Mouse (Mus musculus): ENCODE measurements at regions not wholly inside any gene's neighbourhood (a gene's known extent, or its start where the extent isn't known, plus 50 kb on each side); places are given as distances from the start of the nearest gene placed in this dataset.

DNA sequence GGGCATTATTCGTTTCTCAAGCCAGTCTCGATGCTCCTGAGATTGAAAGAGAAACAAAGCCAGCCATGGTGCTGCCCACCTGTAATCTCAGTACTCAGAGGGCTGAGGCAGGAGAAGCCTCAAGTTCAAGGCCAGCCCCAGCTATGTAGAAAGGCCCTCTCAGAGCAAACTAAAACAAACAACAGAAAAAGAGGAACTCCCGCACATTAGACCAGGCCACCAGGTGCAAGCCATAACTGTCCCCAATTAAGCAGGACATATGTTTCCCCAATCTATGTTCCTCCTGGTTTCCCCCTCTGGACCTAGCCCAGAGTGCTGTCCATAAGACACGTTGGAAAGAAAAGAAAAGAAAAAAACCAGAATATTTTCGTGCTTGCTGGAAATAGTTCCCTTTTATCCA is 142.5 kb downstream of the Cdc5l start:
- peak; percentile 78 for DNase-seq (ENCODE audit: low read depth, low spot score)

DNA sequence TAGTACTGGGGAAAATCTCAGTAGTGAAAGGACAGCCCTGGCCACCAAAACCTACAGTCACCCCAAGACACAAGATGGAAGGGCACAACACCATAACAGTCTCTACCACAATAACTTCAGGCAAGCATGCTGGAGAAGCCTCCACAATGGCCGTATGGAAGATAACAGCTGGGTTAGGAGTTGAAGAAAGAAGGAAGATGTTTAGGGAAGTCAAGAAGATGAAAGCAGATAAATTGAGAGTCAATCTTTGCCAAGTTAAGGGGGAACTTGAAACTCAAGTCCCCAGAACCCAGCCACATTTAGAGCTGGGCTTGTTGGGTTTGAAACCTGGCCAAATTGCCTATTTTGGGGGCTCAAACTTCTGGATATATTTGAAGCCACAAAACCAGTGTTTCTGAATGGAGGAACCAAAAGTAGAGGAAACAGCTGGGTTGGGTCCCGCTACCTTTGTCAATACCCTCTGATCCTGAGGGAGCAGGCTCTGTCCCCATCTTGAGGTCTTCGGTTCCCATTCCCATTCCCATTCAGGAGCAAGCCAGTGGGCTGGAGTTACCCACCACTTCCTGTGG is 147.8 kb downstream of the Cdc5l start:
- peak; percentile 40 for DNase-seq (ENCODE audit: low read depth, low spot score)

DNA sequence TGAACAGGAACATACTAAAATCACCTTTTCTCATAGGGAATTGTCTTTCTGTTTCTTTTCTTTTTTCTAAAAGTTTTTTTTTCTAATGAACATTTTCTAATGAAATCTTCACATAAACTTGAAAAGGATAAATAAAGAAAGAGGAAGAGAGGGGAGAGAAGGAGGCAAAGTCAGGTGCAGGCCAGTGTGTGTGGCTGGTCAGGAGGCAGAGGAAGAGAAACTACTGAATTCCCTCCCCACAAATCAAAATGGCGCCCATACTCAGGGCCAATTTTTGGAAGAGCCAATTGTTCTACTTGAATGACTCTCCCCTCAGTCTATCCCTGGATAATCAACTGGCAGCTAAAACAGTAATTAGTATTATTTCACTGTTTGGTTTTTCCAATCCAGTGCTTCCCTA is 152.0 kb downstream of the Cdc5l start:
- peak; percentile 75 for DNase-seq (ENCODE audit: low read depth, low spot score)

DNA sequence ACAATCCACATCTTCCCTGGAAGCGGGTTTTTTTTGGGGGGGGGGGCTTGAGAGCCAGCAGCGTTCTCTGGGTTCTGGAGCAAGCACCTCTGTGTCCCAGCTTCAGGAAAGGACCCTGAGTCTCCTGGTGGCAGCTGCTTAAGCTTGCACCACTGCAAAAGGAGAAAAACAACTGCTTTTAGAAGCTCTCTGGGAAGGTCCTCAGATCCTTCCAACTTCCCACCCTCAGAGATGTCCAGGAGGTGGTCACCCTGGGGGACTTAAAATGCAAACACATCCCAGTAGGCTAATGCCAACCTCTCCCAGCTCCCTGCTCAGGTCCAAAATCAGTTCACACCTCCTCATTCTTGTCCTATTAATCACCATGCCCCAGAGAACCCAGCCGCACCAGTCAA is 153.7 kb downstream of the Cdc5l start:
- no peak for DNase-seq (ENCODE audit: low read depth, low spot score)

DNA sequence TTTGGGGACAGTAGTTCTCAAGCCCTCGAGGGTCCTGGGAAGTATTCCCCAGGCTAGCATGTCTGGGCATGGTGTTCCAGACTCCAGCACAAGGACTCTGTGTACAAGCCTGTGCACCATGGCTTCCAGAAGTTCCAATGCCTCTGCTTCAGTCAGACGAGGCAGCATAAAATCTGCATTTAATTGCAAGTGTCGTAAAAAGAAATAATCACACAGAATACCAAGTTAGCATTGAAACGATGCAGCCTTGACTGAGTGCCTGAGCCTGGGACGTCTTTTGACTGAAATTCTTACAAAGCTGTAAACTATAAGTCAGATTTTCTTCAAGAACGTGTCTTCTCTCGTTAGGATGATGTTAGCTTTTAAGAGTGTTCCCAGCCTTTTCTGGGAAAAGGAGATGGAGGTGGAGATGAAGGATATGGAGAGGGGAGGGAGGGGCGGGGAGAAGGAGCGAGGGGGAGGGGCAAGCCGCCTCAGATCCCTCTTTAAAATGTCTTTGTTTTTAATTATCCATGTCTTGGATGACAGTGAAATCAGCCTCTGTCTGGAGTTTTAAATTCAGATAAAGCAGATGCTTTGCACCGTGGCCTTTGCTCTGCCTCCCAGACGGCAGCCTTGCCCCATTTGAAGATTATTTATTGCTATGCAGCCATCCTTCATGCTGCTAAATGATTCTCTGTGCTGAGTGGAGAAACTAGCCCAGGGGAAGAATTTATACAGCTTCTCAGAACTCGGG is 154.3 kb downstream of the Cdc5l start:
- DNase-seq (ENCODE audit: low read depth, low spot score) = no peak

DNA sequence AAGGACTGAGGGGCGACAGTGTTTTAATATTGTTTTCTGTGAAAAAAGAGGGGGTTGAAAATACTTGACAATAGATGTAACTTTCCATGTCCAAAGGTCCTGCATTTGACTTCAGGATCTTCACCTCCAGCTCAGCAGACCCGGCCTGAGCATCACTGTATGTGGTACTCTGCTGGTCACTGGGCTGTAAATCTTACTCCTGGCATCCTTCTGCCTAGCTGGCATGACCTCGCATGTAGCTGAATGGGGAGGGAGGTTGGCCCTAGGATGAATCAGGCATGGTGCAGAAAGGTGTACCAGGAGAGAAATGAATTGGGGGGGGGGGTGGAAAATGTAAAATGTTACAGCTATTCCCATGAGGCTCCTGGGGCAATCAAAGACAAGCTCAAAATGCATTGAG is 156.0 kb downstream of the Cdc5l start:
- no peak for DNase-seq (ENCODE audit: low read depth, low spot score)

DNA sequence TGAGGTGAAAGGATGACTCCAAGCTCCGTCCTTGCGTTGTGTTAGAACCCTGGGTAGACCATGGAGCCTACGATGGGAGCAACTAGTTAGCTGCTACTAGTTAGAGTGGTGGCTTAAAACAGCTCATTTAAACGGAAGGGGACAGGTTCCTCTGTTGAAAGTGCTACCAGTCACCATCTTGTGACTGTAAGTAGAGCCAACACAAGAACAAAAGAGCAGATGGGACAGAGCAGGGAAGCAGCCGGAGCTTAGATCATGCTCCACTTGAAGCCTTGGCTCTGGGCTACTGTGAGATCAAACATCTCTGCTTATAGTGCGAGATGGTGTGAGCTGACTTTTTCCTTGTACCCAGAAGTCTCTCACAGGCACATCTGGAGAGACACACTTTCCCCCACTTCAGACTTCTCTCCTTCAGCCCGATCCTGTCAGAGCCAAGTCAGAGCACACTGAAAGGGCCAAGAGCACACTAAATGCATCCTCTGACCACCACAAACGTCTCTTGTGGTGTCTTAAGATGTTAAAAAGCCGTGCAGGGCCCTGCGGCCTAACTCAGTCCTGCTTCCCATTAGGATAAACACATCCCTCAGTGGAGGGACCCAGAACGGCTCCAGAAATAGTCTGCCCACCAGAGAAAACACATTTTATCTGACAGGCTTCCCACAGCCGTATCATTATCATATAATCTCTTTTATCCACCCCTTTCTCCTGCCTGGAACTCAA is 156.7 kb downstream of the Cdc5l start:
- DNase-seq (ENCODE audit: low read depth, low spot score) = no peak

DNA sequence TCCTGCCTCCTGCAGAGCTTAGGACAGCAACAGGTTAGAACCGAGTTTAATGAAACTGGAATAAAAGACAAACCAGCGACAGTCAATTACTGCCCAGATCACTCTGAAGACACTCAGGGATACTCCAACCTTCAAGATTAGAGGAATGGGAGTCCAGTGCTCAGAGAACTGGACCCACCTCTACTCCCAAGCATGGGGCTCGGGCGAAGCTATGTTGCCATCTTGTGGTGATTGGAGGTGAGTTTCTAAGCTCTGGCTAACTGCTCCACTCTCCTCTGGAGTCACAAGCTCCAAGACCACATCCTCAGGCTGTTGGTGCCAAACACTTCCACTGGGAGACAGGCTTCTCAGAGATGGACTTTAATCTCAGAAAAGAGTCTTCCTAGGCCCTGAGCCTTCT is 158.6 kb downstream of the Cdc5l start:
- DNase-seq (ENCODE audit: low read depth, low spot score) = no peak

DNA sequence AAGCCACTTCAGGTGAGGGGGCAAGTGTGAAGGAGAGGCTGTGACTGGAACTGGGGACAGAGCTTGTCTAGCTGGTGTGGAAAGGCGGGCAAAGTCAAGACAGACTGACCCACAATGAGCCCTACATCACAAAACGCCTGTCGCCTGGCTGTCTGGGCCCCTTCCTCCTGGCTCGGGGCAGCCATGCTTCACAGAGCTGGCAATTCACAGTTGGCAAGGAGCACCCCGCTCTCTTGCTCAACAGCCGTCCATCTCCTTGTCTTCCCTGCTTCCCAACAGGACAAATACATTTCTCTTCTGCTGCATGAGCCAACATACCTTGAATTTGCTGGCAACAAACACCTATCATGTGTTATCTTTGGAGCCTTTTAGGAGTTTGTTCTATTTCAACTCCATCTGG is 166.8 kb downstream of the Cdc5l start:
- no peak for DNase-seq (ENCODE audit: low read depth, low spot score)

DNA sequence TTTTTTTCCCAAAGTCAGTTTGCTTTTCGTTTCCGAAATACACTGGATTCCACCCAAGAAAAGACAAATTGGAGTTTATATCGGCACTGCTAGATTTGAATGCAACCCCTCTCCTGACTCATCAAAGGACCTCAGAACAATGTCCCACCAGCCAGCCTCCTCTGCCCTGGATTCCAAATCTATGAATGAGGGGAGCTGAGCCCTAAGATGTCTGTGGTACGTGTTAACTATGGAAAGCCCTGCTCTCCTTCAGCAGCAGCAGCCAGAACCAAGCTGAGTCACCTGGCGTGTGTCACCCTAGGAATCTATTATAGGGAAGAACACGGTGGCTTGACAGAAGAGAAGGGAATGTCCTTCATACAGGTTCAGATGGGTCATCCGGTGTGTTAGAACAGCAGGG is 167.9 kb downstream of the Cdc5l start:
- no peak for DNase-seq (ENCODE audit: low read depth, low spot score)

DNA sequence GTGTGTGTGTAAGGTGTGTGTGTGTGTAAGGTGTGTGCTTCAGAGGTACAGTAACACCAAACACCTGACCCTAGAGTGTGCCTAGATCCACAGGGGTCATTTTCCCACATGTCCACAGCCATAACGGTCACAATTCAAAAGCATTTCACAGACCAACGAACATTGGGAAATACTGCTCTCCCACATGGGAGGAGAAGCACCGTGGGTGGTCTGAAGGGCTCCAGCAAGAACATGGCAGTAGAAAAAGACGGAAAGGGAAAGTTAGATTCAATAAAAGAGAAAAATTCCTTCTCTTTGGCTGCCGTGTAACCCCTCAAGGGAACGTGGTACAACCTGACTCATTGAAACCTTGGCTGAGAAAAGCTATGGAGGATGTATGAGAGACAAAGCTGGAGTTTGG is 169.1 kb downstream of the Cdc5l start:
- DNase-seq (ENCODE audit: low read depth, low spot score) = no peak

DNA sequence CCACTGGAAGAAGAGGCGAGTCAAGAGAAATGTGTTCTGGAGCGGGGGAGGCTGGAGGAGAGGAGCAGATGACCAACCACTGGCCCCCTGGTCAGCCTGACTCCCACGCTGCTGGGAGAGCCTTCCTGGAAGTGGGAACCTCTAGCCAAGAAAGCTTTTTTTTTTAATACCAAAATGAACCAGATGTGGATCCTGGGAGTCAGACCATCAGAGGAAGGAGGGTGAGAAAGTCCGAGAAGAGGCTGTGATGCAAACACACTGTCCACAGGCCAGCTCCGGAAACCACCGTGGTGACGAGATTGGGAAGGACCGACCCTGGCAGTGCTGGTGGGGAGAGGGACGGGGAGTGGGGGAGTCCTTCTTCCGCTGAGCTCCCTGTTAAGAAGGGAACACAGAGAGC is 173.1 kb downstream of the Cdc5l start:
- no peak for DNase-seq (ENCODE audit: low read depth, low spot score)

DNA sequence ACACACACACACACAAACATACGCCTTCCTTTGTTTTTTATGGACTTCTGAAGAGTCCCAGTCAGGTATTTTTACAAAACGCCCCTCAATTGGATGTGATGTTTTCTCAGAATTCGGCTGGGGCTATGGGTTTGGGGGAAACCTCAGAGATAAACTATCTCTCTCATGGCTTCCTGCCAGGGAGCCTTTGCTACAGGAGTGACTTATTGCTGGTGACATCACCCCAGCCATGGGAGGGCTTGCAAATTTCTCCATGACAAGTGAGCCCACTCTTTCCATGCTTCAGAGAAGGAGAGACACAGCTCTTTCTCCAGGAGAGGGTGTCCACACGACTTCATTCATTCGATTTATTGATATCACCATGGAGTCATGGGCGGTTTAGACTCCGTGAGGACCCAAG is 175.5 kb downstream of the Cdc5l start:
- DNase-seq (ENCODE audit: low read depth, low spot score) = no peak

DNA sequence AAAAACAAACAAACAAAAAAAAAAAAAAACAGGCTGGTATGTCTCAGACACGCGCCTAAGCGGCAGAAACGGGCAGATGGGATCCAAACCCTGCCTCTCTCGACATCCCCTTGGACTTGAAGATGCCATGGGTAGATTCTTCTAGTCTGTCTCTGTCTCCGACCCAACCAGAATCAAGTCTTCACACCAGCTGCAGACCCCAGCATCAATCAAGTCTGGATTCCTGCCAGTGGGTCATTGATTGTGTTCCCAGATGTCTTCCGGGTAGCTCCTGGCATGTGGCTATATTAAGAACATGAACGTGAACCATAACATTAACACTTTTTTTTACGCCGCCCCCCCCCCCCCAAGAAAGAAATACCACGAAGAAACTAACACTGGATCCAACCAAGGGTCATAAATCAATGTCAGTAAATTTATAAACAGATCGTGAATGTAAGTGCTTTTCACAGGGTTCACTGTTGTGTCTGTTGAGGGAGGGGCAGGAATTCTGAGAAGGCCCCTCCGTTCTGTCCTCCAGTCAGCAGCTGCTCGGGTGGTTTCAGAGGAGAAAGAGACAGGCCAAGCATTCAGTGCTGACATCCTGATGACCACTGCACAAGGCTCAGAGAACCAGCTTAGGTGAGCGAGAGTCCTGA is 180.8 kb downstream of the Cdc5l start:
- no peak for DNase-seq (ENCODE audit: low read depth, low spot score)

DNA sequence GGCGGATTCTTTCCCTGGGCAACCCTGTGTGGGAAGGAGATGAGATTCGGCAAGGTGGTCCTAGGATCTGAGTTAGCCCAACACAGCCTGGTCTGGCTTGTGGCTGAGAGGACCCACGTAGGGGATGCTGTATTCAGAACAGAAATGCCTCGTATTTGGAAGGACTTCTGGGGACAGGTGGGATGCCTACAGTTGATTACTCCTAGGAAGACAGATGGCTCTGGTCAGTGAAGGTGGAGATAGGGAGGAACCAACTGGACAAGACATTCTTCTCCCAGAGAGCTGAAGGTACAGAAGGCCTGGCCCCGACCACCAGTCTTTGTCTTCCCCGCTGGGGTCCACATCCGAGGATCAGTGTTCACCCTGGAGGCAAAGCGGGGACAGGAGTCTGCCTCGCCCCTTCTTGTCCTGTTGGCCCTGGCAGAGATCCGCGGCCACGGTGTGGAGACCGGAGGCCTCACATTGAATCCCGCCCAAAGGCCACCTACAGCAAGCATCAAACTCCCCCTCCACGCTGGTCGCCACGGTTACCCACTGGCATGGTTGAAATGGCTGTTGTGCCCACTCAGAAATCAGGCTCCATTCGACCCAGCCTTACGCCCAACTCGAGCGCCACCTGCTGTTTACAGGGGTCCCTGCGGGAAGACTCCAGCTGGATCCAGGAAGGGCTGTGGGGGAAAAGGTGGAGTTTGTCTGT is 182.4 kb downstream of the Cdc5l start:
- DNase-seq (ENCODE audit: low read depth, low spot score) = peak; percentile 49

DNA sequence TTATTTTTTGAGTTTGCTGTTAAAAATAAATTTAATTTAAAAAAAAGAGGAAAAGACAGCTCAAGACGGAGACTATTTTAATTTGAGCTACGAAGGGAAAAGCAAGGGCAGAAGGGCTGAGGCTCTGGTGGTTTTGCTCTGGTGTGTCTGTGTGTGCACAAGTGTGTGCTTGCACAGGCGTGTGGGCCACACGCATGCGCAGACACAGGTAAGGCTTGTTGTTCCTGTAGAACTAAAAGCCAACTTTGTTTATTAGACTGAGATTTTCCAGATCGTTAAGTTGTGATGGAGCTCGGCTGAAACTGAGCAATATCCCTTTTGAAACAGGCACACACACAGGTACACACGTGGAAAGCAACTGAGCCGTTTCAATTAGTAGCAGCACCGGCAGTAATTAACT is 183.1 kb downstream of the Cdc5l start:
- DNase-seq (ENCODE audit: low read depth, low spot score) = no peak

DNA sequence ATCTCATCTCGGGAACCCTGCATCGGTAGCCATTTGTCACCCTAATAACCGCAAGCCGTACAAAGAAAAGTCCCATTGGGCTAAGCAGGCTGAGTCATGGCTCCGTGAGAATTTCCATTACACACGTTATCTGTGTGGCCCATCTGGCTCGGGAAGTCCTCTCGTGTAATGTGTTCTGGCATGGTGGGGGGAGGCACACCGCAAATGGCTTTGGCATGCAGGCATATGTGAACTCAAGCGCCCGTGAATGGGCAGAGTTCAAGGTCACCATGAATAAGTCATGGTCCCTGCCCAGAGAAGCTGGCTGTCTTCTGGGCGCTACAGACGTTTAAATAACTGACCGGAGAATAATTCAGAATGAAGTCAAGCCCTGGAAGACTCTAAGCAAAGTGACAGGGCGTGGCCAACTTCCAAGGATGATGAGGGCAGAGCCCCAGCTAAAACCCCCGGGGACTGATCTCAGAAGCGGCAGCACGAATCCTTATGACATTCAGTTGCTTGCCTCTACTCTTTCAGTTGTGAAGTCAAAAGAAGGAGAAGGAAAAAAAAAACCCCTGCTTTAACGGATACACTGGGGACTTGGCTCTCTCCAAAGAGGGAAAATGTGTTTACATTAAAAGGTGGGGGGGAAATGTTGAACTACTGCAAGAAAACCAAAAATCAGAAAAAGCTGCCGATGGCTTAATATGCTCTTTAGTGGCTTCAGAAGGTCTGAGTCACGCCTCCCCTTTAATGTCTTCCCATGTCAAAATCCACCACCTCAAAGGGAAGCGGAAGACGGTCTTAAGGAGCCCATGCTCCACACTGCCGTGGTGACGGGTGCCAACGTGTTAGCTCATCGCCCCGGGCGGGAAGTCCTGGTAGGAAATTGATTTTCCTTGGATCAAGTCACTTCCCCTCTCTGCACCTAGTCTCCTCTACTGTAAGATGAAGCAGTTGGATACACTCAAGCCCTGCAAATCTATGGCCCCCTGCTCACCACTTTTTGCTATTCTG is 186.1 kb downstream of the Cdc5l start:
- no peak for DNase-seq (ENCODE audit: low read depth, low spot score)

DNA sequence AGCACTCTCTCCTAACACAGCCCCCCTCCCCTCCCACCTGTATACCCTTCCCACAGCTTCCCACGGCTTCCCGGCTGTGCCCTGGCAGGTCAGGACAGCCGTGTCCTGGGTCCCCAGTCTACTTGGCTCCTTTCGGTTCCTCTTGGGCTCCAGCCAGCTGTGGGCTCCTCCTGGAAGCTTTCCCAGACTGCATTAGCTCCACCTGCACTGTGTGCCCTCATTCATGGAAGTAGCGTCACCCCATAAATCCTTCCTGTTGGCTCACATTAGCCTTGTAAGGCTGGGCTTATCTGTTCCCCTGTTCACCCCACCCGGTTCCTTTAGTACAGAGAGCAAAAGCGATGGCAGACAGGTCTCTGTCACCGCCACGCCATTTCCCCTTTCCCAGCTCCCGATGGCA is 188.7 kb downstream of the Cdc5l start:
- DNase-seq (ENCODE audit: low read depth, low spot score) = no peak

DNA sequence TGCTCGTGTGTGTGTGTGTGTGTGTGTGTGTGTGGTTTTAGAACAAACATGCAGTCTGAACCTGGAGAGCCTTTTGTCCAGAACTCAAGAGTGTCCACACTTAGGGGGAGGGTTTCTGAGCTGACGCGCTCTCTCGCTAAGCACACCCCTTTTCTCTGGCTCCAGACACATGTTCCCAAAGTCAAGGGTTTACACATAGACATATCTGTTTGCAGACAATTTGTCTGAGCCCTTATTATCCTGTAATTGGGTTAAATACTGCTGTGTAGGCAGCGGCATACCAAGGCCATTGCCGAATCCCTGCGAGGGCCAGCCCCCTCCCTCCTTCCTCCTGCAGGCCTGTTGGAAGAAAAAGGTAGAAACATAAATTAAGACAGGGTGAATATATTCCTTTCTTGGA is 190.4 kb downstream of the Cdc5l start:
- no peak for DNase-seq (ENCODE audit: low read depth, low spot score)

DNA sequence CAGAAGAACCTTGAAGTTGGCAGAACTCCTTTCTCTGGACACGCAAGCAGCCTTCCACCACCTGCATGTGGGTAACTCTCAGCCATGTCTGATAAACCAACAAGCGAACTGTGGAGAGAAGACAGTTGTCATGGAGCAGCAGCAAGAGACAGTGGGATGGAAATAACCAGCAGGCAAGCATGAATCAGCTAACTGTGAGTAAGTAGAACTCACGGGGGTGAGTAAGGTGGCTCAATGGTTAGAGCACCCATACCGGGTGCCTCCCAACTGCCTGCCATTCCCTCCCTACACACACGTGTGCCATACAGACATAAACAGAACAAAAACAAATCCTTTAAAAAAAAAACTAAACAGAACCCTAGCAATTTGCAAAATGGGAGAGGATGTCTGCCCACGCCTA is 191.5 kb downstream of the Cdc5l start:
- DNase-seq (ENCODE audit: low read depth, low spot score) = no peak

Measured in A20 (cell line).